Mouse (Mus musculus) neural tube, embryonic 14.5 days (tissue): ENCODE measurements at regions not wholly inside any gene's neighbourhood (a gene's known extent, or its start where the extent isn't known, plus 50 kb on each side); places are given as distances from the start of the nearest gene placed in this dataset.

ENCODE experiments used
- ATAC-seq: fragments of 200-750 bp; cut with Nextera tagmentation; 2 replicates; pipeline ENCODE4 v1.8.0; 2017; ENCODE audit warnings: low read depth, mild to moderate bottlenecking, moderate TSS enrichment, moderate library complexity
- H3K27ac ChIP-seq: fragments of 300-500 bp; sonication (generic); 2 replicates; pipeline ENCODE4 v1.5.1; 2014; ENCODE audit warnings: low read depth, mild to moderate bottlenecking, control low read depth, low read length, moderate library complexity, mixed read lengths
- H3K27me3 ChIP-seq: fragments of 300-500 bp; sonication (generic); 2 replicates; pipeline ENCODE4 v1.6.1; 2014; ENCODE audit warnings: low read length; ENCODE audit not compliant: control insufficient read depth, insufficient read depth
- H3K36me3 ChIP-seq: fragments of 300-500 bp; sonication (generic); 2 replicates; pipeline ENCODE4 v1.6.1; 2014; ENCODE audit warnings: low read length, mixed read lengths; ENCODE audit not compliant: control insufficient read depth, insufficient read depth
- H3K4me1 ChIP-seq: fragments of 300-500 bp; sonication (generic); 2 replicates; pipeline ENCODE4 v1.6.1; 2014; ENCODE audit warnings: low read length; ENCODE audit not compliant: control insufficient read depth, insufficient read depth
- H3K4me2 ChIP-seq: fragments of 300-500 bp; sonication (generic); 2 replicates; pipeline ENCODE4 v1.6.1; 2014; ENCODE audit warnings: mild to moderate bottlenecking, low read depth, low read length, control low read depth
- H3K4me3 ChIP-seq: fragments of 300-500 bp; sonication (generic); 2 replicates; pipeline ENCODE4 v1.5.1; 2014; ENCODE audit warnings: low read depth, low read length, control low read depth, mixed read lengths
- H3K9ac ChIP-seq: fragments of 300-500 bp; sonication (generic); replicated peaks from 2 replicates; pipeline ENCODE4 v1.6.1; 2014; ENCODE audit warnings: low read depth, mild to moderate bottlenecking, control low read depth, low read length, mixed read lengths
- H3K9me3 ChIP-seq: fragments of 300-500 bp; sonication (generic); 2 replicates; pipeline ENCODE4 v1.6.1; 2016; ENCODE audit warnings: low read length; ENCODE audit not compliant: control insufficient read depth
- WGBS: fragments of 180-500 bp; shearing (Covaris S2); extraction: QIAGEN DNeasy Blood & Tissue Kit; methylation state at CpG from one replicate; pipeline ENCODE4 v1.1.7; 2014; 5-methylcytosine and 5-hydroxymethylcytosine counted together

GRCm38 (mm10) chr4:12376797-12377570, 205.2 kb upstream of the Fam92a start:
- ATAC-seq, result no peak
- H3K4me1 ChIP-seq, result no peaks in the 10 kb centered on the region
- no peaks in the 10 kb centered on the region for H3K27me3 ChIP-seq
- H3K36me3 ChIP-seq, result no peaks in the 10 kb centered on the region
- 72% methylated on average over 5 of the region's 5 CpGs for WGBS
- H3K4me2 ChIP-seq, result no peak overlapping the region
- no peak overlapping the region for H3K4me3 ChIP-seq
- H3K9me3 ChIP-seq, result no peaks in the 10 kb centered on the region
- no peak overlapping the region for H3K9ac ChIP-seq
- H3K27ac ChIP-seq, result no peak overlapping the region

GRCm38 (mm10) chr4:12369551-12369950, 197.7 kb upstream of the Fam92a start:
- no peak for ATAC-seq
- Histone ChIP-seq H3K4me3 (no peak overlapping the region), H3K9me3 (no peaks in the 10 kb centered on the region), H3K4me2 (no peak overlapping the region), H3K4me1 (no peaks in the 10 kb centered on the region), H3K9ac (no peak overlapping the region), H3K27me3 (no peaks in the 10 kb centered on the region), H3K27ac (no peak overlapping the region), H3K36me3 (no peaks in the 10 kb centered on the region)
- WGBS, result 52% methylated on average over 2 of the region's 2 CpGs

- Histone ChIP-seq H3K4me2 (no peak overlapping the region), H3K4me1 (0 out of 2 replicates have a peak, but pooled peaks cover 2% of the 10 kb centered on the region), H3K4me3 (no peak overlapping the region), H3K9ac (no peak overlapping the region), H3K36me3 (no peaks in the 10 kb centered on the region), H3K27ac (no peak overlapping the region), H3K27me3 (no peaks in the 10 kb centered on the region), H3K9me3 (no peaks in the 10 kb centered on the region)
- 18% methylated on average over 2 of the region's 2 CpGs for WGBS
- ATAC-seq, result peak; percentile 78
These were observed 185.3 kb upstream of the Fam92a start for GRCm38 (mm10) chr4:12356992-12357634.

GRCm38 (mm10) chr4:12353337-12353856, 181.6 kb upstream of the Fam92a start:
- no peaks in the 10 kb centered on the region for H3K36me3 ChIP-seq
- ATAC-seq, result no peak
- no peak overlapping the region for H3K4me2 ChIP-seq
- no peak overlapping the region for H3K4me3 ChIP-seq
- no peak overlapping the region for H3K9ac ChIP-seq
- H3K4me1 ChIP-seq, result 0 out of 2 replicates have a peak, but pooled peaks cover 2% of the 10 kb centered on the region
- H3K27ac ChIP-seq, result no peak overlapping the region
- no peaks in the 10 kb centered on the region for H3K27me3 ChIP-seq
- H3K9me3 ChIP-seq, result no peaks in the 10 kb centered on the region
- WGBS, result 61% methylated on average over 3 of the region's 3 CpGs

- no peaks in the 10 kb centered on the region for H3K36me3 ChIP-seq
- no peak overlapping the region for H3K9ac ChIP-seq
- 80% methylated on average over 1 of the region's 1 CpGs for WGBS
- no peak for ATAC-seq
- H3K27me3 ChIP-seq, result no peaks in the 10 kb centered on the region
- no peaks in the 10 kb centered on the region for H3K9me3 ChIP-seq
- 0 out of 2 replicates have a peak, but pooled peaks cover 1% of the 10 kb centered on the region for H3K4me1 ChIP-seq
- no peak overlapping the region for H3K4me3 ChIP-seq
- H3K4me2 ChIP-seq, result no peak overlapping the region
- H3K27ac ChIP-seq, result no peak overlapping the region
These were observed 167.4 kb upstream of the Fam92a start for GRCm38 (mm10) chr4:12339236-12339635.

GRCm38 (mm10) chr4:12334832-12335587, 163.2 kb upstream of the Fam92a start:
- WGBS, result 59% methylated on average over 7 of the region's 7 CpGs
- Histone ChIP-seq H3K9ac (no peak overlapping the region), H3K27me3 (no peaks in the 10 kb centered on the region), H3K9me3 (no peaks in the 10 kb centered on the region), H3K4me3 (no peak overlapping the region), H3K27ac (peak overlapping the region; percentile 13), H3K36me3 (no peaks in the 10 kb centered on the region), H3K4me2 (no peak overlapping the region), H3K4me1 (0 out of 2 replicates have a peak, but pooled peaks cover 2% of the 10 kb centered on the region)
- peak; percentile 63 for ATAC-seq

- 38% methylated on average over 9 of the region's 9 CpGs for WGBS
- H3K36me3 ChIP-seq, result no peaks in the 10 kb centered on the region
- H3K9ac ChIP-seq, result no peak overlapping the region
- H3K27me3 ChIP-seq, result no peaks in the 10 kb centered on the region
- no peak overlapping the region for H3K4me3 ChIP-seq
- 0 out of 2 replicates have a peak, but pooled peaks cover 2% of the 10 kb centered on the region for H3K4me1 ChIP-seq
- H3K9me3 ChIP-seq, result no peaks in the 10 kb centered on the region
- no peak overlapping the region for H3K4me2 ChIP-seq
- peak; percentile 81 for ATAC-seq
- peak overlapping the region; percentile 13; the same call in 1 of the 2 replicates for H3K27ac ChIP-seq
These were observed 162.6 kb upstream of the Fam92a start for GRCm38 (mm10) chr4:12334429-12334828.

- no peaks in the 10 kb centered on the region for H3K36me3 ChIP-seq
- H3K4me1 ChIP-seq, result no peaks in the 10 kb centered on the region
- H3K27me3 ChIP-seq, result no peaks in the 10 kb centered on the region
- no peaks in the 10 kb centered on the region for H3K9me3 ChIP-seq
- 48% methylated on average over 1 of the region's 1 CpGs for WGBS
- H3K9ac ChIP-seq, result no peak overlapping the region
- ATAC-seq, result peak; percentile 54; the same call in 1 of the 2 replicates
- no peak overlapping the region for H3K4me2 ChIP-seq
- no peak overlapping the region for H3K4me3 ChIP-seq
- H3K27ac ChIP-seq, result no peak overlapping the region
These were observed 144.2 kb upstream of the Fam92a start for GRCm38 (mm10) chr4:12316024-12316423.
